Mouse (Mus musculus): ENCODE measurements around the gene 4933411K16Rik. TPM values are rescaled to one million over a fixed set of nuclear protein-coding genes. Genes with fewer than 3 reads are reported as not detected.

The 4933411K16Rik gene
- total RNA-seq, 4 experiments from 2014 or later: 0.22 to 0.31 TPM; not detected in 2

- DNase-seq (ENCODE audit: low spot score): peak; percentile 84
Observed at GRCm38 (mm10) chr19:42035456-42036248, 16.4 kb upstream of the 4933411K16Rik start, which contains the start of gene Ankrd2. Gene Ankrd2 (plus strand): TSS chr19:42036000.

GRCm38 (mm10) chr19:42036357-42036756 lies 15.7 kb upstream of the 4933411K16Rik start:
- no peak for DNase-seq (ENCODE audit: low spot score)

- no peak for DNase-seq (ENCODE audit: low spot score)
Observed at GRCm38 (mm10) chr19:42037167-42037702, 14.8 kb upstream of the 4933411K16Rik start.

- no peak for DNase-seq (ENCODE audit: low spot score)
Observed at GRCm38 (mm10) chr19:42038310-42038709, 13.7 kb upstream of the 4933411K16Rik start.

DNA sequence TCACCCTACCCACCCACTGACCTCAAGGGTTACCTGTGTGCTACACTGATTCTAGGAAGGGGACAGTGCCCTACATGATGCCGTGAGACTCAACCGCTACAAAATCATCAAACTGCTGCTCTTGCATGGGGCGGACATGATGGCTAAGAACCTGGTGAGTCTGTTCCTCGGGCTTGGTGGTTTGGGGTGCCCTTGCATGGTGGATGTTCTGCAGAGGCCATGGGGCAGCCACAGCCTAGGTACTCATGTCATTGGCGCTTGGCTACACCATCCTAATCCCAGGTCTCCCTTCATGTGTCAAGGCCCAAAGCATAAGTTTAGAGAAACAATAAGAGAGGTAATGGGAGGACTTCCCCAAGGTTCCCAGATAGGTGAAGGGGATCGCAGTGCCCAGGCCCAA lies 8.1 kb upstream of the 4933411K16Rik start:
- no peak for DNase-seq (ENCODE audit: low spot score)

DNA sequence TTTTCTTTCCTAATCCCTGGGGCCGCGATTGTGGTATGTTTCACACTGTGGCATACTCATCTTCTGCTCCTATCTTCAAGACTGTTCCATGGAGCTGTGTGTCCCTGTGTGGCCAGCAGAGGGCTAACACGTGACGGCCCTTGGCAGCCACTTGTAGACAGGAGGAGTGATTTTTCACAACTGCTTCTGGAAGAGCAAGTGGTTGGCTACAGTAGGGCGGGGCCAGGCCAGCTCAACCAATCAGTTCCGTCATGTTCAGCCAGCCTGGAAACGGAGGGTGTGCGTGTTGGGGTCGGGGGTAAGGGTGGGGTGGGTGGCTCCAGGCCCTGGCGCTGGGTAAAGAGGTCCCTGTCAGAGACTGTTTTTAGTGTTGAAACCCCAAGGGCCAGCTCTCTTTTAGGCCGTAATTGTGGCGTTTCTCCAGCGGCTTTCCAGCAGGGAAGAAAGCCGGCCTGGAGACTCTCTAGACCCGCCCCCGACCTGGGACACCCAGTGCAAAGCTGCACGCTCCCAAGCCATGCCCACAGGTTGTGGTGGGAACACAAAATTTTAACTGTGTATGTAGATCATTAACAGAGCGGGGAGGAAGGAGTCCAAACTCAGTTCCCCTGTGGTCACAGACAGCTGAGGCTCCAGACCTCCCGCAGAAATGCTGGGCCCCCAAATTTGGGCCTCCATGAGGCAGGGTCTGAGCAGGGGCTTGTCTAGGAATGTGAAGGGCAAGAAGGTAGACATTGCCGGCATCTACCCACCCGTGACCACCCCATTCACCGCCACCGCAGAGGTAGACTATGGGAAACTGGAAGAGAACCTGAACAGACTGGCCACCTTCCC lies 6.6 kb upstream of the 4933411K16Rik start, which contains the start of gene Hoga1:
Gene Hoga1 (plus strand): TSS at position 342 of the 834 bp plus-strand sequence.
- DNase-seq (ENCODE audit: low spot score): peak; percentile 81

- no peak for DNase-seq (ENCODE audit: low spot score)
Observed at GRCm38 (mm10) chr19:42050251-42050650, 1.8 kb upstream of the 4933411K16Rik start.

GRCm38 (mm10) chr19:42051351-42051750 lies 697 bp upstream of the 4933411K16Rik start:
- no peak for DNase-seq (ENCODE audit: low spot score)

- DNase-seq (ENCODE audit: low spot score): no peak
Observed at GRCm38 (mm10) chr19:42054255-42054654, 2.2 kb downstream of the 4933411K16Rik start.

DNA sequence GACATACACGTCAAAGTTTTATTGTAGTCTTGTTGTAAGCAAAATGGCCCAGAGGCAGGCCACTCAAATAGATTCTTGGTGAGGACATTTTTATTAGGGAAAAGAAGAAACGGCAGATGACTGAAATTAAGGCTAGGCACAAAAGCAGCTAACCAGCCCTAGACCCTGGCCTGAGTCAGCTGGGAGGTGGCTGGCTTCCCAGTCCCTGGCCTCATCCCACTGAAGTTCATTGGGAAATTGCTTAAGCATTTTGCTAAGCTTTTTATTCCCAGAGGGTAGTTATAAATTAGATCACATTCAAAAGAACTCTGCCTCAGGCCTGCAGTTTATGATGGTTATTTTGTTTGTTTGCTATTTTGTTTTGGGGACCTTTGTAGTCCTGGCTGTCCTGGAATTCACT lies 3.8 kb downstream of the 4933411K16Rik start:
- peak; percentile 59 for DNase-seq (ENCODE audit: low spot score)

- DNase-seq (ENCODE audit: low spot score): no peak
Observed at GRCm38 (mm10) chr19:42056719-42057409, 4.8 kb downstream of the 4933411K16Rik start.

DNA sequence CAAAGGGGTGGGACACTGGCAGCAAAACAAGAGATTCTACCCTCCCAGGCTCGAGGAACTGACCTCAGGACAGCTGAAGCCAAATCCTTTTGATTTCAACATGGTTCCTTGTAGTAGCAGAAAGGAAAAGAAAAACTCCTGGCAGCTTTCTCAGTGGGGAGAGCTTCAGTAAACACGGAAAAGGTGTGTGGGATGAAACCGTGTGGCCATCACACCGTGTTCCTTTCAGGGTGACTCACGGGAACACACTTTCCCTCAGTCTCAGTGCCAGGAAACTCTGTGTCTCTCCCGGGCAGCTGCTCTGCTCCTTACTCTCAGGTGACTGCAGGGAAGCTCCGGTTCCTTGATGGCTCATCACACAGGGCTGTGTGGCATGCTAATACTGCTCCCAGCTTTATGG lies 6.4 kb downstream of the 4933411K16Rik start:
- DNase-seq (ENCODE audit: low spot score): no peak

GRCm38 (mm10) chr19:42061443-42061842 lies 9.4 kb downstream of the 4933411K16Rik start:
- DNase-seq (ENCODE audit: low spot score): no peak

- peak; percentile 28 for DNase-seq (ENCODE audit: low spot score)
Observed at GRCm38 (mm10) chr19:42068441-42069240, 16.6 kb downstream of the 4933411K16Rik start.

DNA sequence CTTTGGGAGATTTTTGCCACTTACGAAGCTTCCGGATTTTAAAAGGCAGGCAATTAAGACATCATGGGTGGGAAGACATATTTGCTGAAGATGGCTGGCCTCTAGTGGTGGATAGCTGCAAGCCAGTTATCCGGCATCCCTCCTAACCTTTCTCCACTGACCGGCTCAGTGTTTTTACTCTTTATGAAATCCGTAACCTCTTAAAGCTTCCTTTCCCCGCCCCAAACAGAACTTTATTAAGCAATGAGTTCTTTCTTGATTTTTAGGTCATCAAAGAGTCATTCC lies 17.1 kb downstream of the 4933411K16Rik start:
- peak; percentile 53 for DNase-seq (ENCODE audit: low spot score)

GRCm38 (mm10) chr19:42071221-42071620 lies 19.2 kb downstream of the 4933411K16Rik start:
- DNase-seq (ENCODE audit: low spot score): no peak

DNA sequence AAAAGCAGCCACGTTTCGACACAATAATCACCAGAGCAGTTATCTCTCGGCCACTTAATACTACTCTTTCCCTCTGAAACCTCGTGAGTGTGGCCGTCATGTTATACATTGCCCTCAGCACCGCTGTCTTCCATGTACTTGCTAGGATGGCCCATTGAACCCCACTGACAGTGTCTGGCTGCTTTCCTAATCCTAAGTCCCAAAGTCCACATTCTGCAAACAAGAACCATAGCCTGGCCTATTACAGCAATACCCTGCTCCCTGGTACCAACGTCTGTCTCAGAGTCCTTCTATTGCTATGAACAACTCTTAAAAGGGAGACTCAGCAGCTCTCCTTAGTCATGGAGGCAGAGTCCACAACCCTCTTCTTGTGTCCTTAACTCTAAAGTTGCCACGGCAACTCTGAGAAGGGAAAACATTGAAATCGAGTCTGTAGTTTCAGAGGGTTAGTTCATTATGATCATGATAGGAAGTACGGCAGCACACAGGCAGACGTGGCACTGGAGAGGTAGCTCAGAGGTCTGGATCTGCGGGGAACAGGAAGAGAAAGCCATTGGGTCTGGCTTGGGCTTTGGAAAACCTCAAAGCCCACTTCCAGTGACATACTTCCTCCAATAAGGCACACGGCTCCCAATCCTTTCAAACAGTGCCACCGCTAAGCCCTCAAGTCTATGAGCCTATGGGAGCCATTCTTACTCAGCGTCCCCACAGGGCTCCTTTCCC lies 20.0 kb downstream of the 4933411K16Rik start:
- DNase-seq (ENCODE audit: low spot score): no peak

- no peak for DNase-seq (ENCODE audit: low spot score)
Observed at GRCm38 (mm10) chr19:42072802-42073201, 20.8 kb downstream of the 4933411K16Rik start.

GRCm38 (mm10) chr19:42075051-42075450 lies 23.0 kb downstream of the 4933411K16Rik start:
- DNase-seq (ENCODE audit: low spot score): peak; percentile 13

- no peak for DNase-seq (ENCODE audit: low spot score)
Observed at GRCm38 (mm10) chr19:42075992-42076391, 23.9 kb downstream of the 4933411K16Rik start.

Data from heart, adult 8-10 months (tissue).